ENCODE assay signal across 8 mouse cellular contexts in the genomic region with DNA sequence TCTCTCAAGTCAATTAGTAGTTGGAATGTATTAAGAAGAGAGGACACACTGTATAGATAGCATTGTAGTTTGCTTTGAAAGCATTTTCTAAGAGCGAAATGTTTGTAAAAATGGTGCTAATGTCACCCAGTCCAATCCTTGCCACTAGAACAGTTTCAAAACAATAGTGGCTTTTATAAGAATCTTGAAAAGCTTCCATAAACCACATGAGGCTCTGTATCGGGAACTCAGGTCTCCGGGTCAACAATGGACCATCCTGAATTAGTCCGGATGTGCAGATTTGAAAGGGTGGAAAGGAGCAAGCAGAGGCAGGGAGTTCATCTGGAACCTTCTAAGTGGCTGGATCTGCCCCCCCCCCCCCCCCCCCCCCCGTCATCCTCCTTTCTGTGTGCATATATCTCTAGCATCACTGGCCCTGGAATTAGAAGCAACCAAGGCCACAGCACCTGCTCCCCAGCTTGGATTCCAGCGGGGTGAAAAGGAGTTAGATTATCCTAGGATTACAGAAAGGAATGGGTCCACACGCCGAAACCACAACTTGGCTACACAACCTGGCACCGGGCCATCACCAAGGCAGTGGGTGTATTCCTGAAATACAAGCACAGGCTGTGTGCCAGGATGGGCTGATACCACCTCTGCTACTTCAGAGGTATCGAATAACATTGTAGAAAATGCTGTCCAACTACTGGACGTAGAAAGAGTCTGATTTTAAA. TPM values are rescaled to one million over a fixed set of nuclear protein-coding genes. Genes with fewer than 3 reads are reported as not detected.
DNase-seq lines count a peak whose midpoint lies in the region; ATAC-seq and TF ChIP-seq lines count a peak whose summit lies in the region.

No protein-coding gene starts in this region.

- H3K36me3 ChIP-seq in limb, embryonic 12.5 days: no peaks in the 10 kb centered on the region
- no peaks in the 10 kb centered on the region for H3K36me3 ChIP-seq in limb, embryonic 10.5 days
- no peaks in the 10 kb centered on the region for H3K36me3 ChIP-seq in intestine, embryonic 15.5 days

- H3K9ac ChIP-seq in limb, embryonic 12.5 days (replicated peaks): no peak overlapping the region
- no peak overlapping the region for H3K9ac ChIP-seq in intestine, embryonic 15.5 days

- no peak overlapping the region for H3K4me3 ChIP-seq in limb, embryonic 12.5 days (replicated peaks)
- no peak overlapping the region for H3K4me3 ChIP-seq in limb, embryonic 10.5 days
- H3K4me3 ChIP-seq in intestine, embryonic 15.5 days (replicated peaks): no peak overlapping the region

- no peak for TF ChIP-seq CTCF in brain, embryonic 14.5 days (IDR thresholded peaks at IDR 0.05; ENCODE audit: borderline replicate concordance, extremely low read depth, insufficient read depth, insufficient read length)

- H3K4me2 ChIP-seq in limb, embryonic 12.5 days: no peak overlapping the region
- no peak overlapping the region for H3K4me2 ChIP-seq in intestine, embryonic 15.5 days (replicated peaks)

- no peaks in the 10 kb centered on the region for H3K9me3 ChIP-seq in limb, embryonic 12.5 days
- H3K9me3 ChIP-seq in limb, embryonic 10.5 days (replicated peaks): no peaks in the 10 kb centered on the region
- no peaks in the 10 kb centered on the region for H3K9me3 ChIP-seq in intestine, embryonic 15.5 days

- WGBS in limb, embryonic 12.5 days: 79% methylated on average over 10 of the region's 11 CpGs
- 84% methylated on average over 11 of the region's 11 CpGs for WGBS in limb, embryonic 10.5 days
- WGBS in intestine, embryonic 15.5 days: 66% methylated on average over 11 of the region's 11 CpGs

- H3K4me1 ChIP-seq in limb, embryonic 12.5 days (replicated peaks): peaks cover 29% of the 10 kb centered on the region
- peaks cover 10% of the 10 kb centered on the region for H3K4me1 ChIP-seq in limb, embryonic 10.5 days
- H3K4me1 ChIP-seq in intestine, embryonic 15.5 days (replicated peaks): peaks cover 2% of the 10 kb centered on the region; the same call in 1 of the 2 replicates

- ATAC-seq in limb, embryonic 12.5 days (ENCODE audit: insufficient number of reproducible peaks, insufficient read depth, low FRiP score, low TSS enrichment, low read depth): no peak
- no peak for ATAC-seq in intestine, embryonic 15.5 days
- no peak for ATAC-seq in megakaryocyte, adult 5-6 weeks (ENCODE audit: poor library complexity, severe bottlenecking)

- no peak for DNase-seq in limb, embryonic 10.5 days (ENCODE audit: low spot score)
- peak; percentile 68 for DNase-seq in brain, embryonic 14.5 days (ENCODE audit: low read depth)
- DNase-seq in gastrocnemius, postnatal 25 days: peak; percentile 14
- peak; percentile 62 for DNase-seq in layer of hippocampus, adult 9-11 months
- DNase-seq in right cerebral cortex, postnatal 10 days (ENCODE audit: low spot score in 2 of 2): peak; percentile 77 to 79

- no peak for TF ChIP-seq POLR2A in brain, embryonic 14.5 days (IDR thresholded peaks at IDR 0.05; ENCODE audit: borderline replicate concordance, extremely low read depth, insufficient read depth, insufficient read length, poor library complexity, severe bottlenecking)

- no peaks in the 10 kb centered on the region for H3K27me3 ChIP-seq in limb, embryonic 12.5 days
- no peaks in the 10 kb centered on the region for H3K27me3 ChIP-seq in limb, embryonic 10.5 days (ENCODE audit: low read depth, poor library complexity, severe bottlenecking)
- no peaks in the 10 kb centered on the region for H3K27me3 ChIP-seq in intestine, embryonic 15.5 days (replicated peaks)

- H3K27ac ChIP-seq in limb, embryonic 12.5 days: 0 out of 2 replicates have a peak overlapping the region, but pooled peaks have one; percentile 37
- no peak overlapping the region for H3K27ac ChIP-seq in limb, embryonic 10.5 days
- no peak overlapping the region for H3K27ac ChIP-seq in intestine, embryonic 15.5 days

RNA-seq across cellular contexts. Expression of a gene that starts 42.0 kb away (rescaled TPM):
- polyA plus RNA-seq in limb, embryonic 12.5 days (2016; fragmentation: Nextera tagmentation; extraction: Ambion mirVana): 15.8 and 16.7 TPM in 2 replicates
- 26.4 and 29.3 TPM in 2 replicates for polyA plus RNA-seq in limb, embryonic 10.5 days (2016; fragmentation: Nextera tagmentation; extraction: Ambion mirVana)
- polyA plus RNA-seq in brain, embryonic 14.5 days (2012; rRNA removed): 7.0 and 8.2 TPM in 2 replicates
- 1 to 10 TPM; 2.9 to 3.6 TPM for total RNA-seq in gastrocnemius, postnatal 25 days (2021)
- 29.8 and 30.5 TPM in 2 replicates for polyA plus RNA-seq in intestine, embryonic 15.5 days (2015; fragmentation: Nextera tagmentation; extraction: Ambion mirVana)
- 12.3 and 16.4 TPM in 2 replicates for total RNA-seq in megakaryocyte, adult 5-6 weeks (2015)
- total RNA-seq in megakaryocyte, adult 5-6 weeks (2017): 13.0 and 18.1 TPM in 2 replicates
